Comparison of ENCODE assay signal across 18 mouse cellular contexts in genomic region chr8:114911031-114911580, GRCm38 (mm10).
DNase-seq lines count a peak whose midpoint lies in the region; ATAC-seq lines count a peak whose summit lies in the region.
"Had no signal": no experiment of that assay in that cellular context is flagged by ENCODE, and none has a peak within 500 bp of the region (broad histone marks: within the 10 kb centered on the region; RNA-seq: fewer than 3 reads in every experiment).

No protein-coding gene starts in this region.

- peaks cover 16% of the 10 kb centered on the region; the same call in 1 of the 2 replicates for H3K27me3 ChIP-seq in midbrain, embryonic 13.5 days
- peaks cover 7% of the 10 kb centered on the region; the same call in 1 of the 2 replicates for H3K27me3 ChIP-seq in midbrain, embryonic 11.5 days (ENCODE audit: control insufficient read depth, insufficient read depth, low read length)
- no peaks in the 10 kb centered on the region for H3K27me3 ChIP-seq in hindbrain, embryonic 12.5 days
- H3K27me3 ChIP-seq in midbrain, embryonic 14.5 days (ENCODE audit: control insufficient read depth, insufficient read depth, low read length): peaks cover 5% of the 10 kb centered on the region; the same call in 1 of the 2 replicates
- H3K27me3 ChIP-seq in neural tube, embryonic 15.5 days (replicated peaks): no peaks in the 10 kb centered on the region; the same call in 1 of the 2 replicates
- no peaks in the 10 kb centered on the region for H3K27me3 ChIP-seq in limb, embryonic 10.5 days (ENCODE audit: low read depth, poor library complexity, severe bottlenecking)
- H3K27me3 ChIP-seq: embryonic facial prominence, embryonic 12.5 days had no signal

- H3K4me2 ChIP-seq in midbrain, embryonic 13.5 days (replicated peaks): peak overlapping the region; percentile 43
- no peak overlapping the region for H3K4me2 ChIP-seq in midbrain, embryonic 11.5 days
- peak overlapping the region; percentile 30; the same call in 1 of the 2 replicates for H3K4me2 ChIP-seq in hindbrain, embryonic 12.5 days (replicated peaks)
- H3K4me2 ChIP-seq in midbrain, embryonic 14.5 days (ENCODE audit: low read length): peak overlapping the region; percentile 43
- H3K4me2 ChIP-seq in neural tube, embryonic 15.5 days: peak overlapping the region; percentile 40
- H3K4me2 ChIP-seq: embryonic facial prominence, embryonic 12.5 days had no signal

- H3K27ac ChIP-seq in midbrain, embryonic 13.5 days: no peak overlapping the region
- H3K27ac ChIP-seq in midbrain, embryonic 11.5 days (ENCODE audit: low read depth, low read length): no peak overlapping the region
- no peak overlapping the region for H3K27ac ChIP-seq in hindbrain, embryonic 12.5 days
- 0 out of 2 replicates have a peak overlapping the region, but pooled peaks have one; percentile 43 for H3K27ac ChIP-seq in midbrain, embryonic 14.5 days (replicated peaks; ENCODE audit: low read depth, low read length)
- no peak overlapping the region for H3K27ac ChIP-seq in neural tube, embryonic 15.5 days (replicated peaks)
- H3K27ac ChIP-seq in limb, embryonic 10.5 days: no peak overlapping the region
- H3K27ac ChIP-seq: embryonic facial prominence, embryonic 12.5 days; heart, adult 2 months had no signal

- H3K4me3 ChIP-seq in midbrain, embryonic 13.5 days (replicated peaks): 0 out of 2 replicates have a peak overlapping the region, but pooled peaks have one; percentile 5
- H3K4me3 ChIP-seq in midbrain, embryonic 11.5 days (ENCODE audit: low read depth, low read length): no peak overlapping the region
- no peak overlapping the region for H3K4me3 ChIP-seq in hindbrain, embryonic 12.5 days
- H3K4me3 ChIP-seq in midbrain, embryonic 14.5 days (replicated peaks; ENCODE audit: low read depth, low read length): no peak overlapping the region
- H3K4me3 ChIP-seq in neural tube, embryonic 15.5 days (replicated peaks): no peak overlapping the region
- no peak overlapping the region for H3K4me3 ChIP-seq in limb, embryonic 10.5 days
- H3K4me3 ChIP-seq: embryonic facial prominence, embryonic 12.5 days; erythroblast, embryonic 14.5 days; heart, adult 2 months; myocyte had no signal

- peak overlapping the region; percentile 55; the same call in 1 of the 2 replicates for H3K9ac ChIP-seq in midbrain, embryonic 13.5 days (replicated peaks)
- H3K9ac ChIP-seq in midbrain, embryonic 11.5 days (ENCODE audit: low read length): no peak overlapping the region
- no peak overlapping the region for H3K9ac ChIP-seq in hindbrain, embryonic 12.5 days
- H3K9ac ChIP-seq in midbrain, embryonic 14.5 days (replicated peaks; ENCODE audit: low read length): no peak overlapping the region
- H3K9ac ChIP-seq in neural tube, embryonic 15.5 days (replicated peaks): no peak overlapping the region
- H3K9ac ChIP-seq: embryonic facial prominence, embryonic 12.5 days had no signal

- H3K9me3 ChIP-seq in midbrain, embryonic 13.5 days: no peaks in the 10 kb centered on the region
- no peaks in the 10 kb centered on the region for H3K9me3 ChIP-seq in midbrain, embryonic 11.5 days (ENCODE audit: control insufficient read depth, low read length)
- no peaks in the 10 kb centered on the region for H3K9me3 ChIP-seq in hindbrain, embryonic 12.5 days (replicated peaks)
- no peaks in the 10 kb centered on the region for H3K9me3 ChIP-seq in midbrain, embryonic 14.5 days (ENCODE audit: control insufficient read depth, low read length)
- no peaks in the 10 kb centered on the region for H3K9me3 ChIP-seq in neural tube, embryonic 15.5 days (replicated peaks)
- H3K9me3 ChIP-seq in limb, embryonic 10.5 days (replicated peaks): no peaks in the 10 kb centered on the region
- H3K9me3 ChIP-seq: embryonic facial prominence, embryonic 12.5 days had no signal

- H3K4me1 ChIP-seq in midbrain, embryonic 13.5 days (replicated peaks): peaks cover 29% of the 10 kb centered on the region
- peaks cover 9% of the 10 kb centered on the region for H3K4me1 ChIP-seq in midbrain, embryonic 11.5 days (ENCODE audit: control insufficient read depth, insufficient read depth, low read length)
- peaks cover 23% of the 10 kb centered on the region for H3K4me1 ChIP-seq in hindbrain, embryonic 12.5 days
- H3K4me1 ChIP-seq in midbrain, embryonic 14.5 days (ENCODE audit: control insufficient read depth, insufficient read depth, low read length): peaks cover 19% of the 10 kb centered on the region
- H3K4me1 ChIP-seq in neural tube, embryonic 15.5 days: peaks cover 27% of the 10 kb centered on the region
- H3K4me1 ChIP-seq in limb, embryonic 10.5 days: peaks cover 4% of the 10 kb centered on the region; the same call in 1 of the 2 replicates
- H3K4me1 ChIP-seq: embryonic facial prominence, embryonic 12.5 days had no signal

- intact Hi-C loops in heart, postnatal 36 days (cut with DNase I): no loop called here

- no peaks in the 10 kb centered on the region for H3K36me3 ChIP-seq in midbrain, embryonic 13.5 days
- no peaks in the 10 kb centered on the region for H3K36me3 ChIP-seq in midbrain, embryonic 11.5 days (ENCODE audit: control insufficient read depth, insufficient read depth, low read length)
- no peaks in the 10 kb centered on the region for H3K36me3 ChIP-seq in hindbrain, embryonic 12.5 days
- no peaks in the 10 kb centered on the region for H3K36me3 ChIP-seq in midbrain, embryonic 14.5 days (ENCODE audit: control insufficient read depth, insufficient read depth, low read length)
- H3K36me3 ChIP-seq in neural tube, embryonic 15.5 days: no peaks in the 10 kb centered on the region
- H3K36me3 ChIP-seq in limb, embryonic 10.5 days: no peaks in the 10 kb centered on the region
- H3K36me3 ChIP-seq: embryonic facial prominence, embryonic 12.5 days had no signal

- DNase-seq in midbrain, embryonic 11.5 days (ENCODE audit: low spot score, missing footprints): no peak
- peak; percentile 63 for DNase-seq in midbrain, embryonic 14.5 days
- DNase-seq in limb, embryonic 10.5 days (ENCODE audit: low spot score): no peak
- no peak for DNase-seq in heart, postnatal 36 days
- DNase-seq: cerebellum, adult 9-11 months; gastrocnemius, postnatal 14 days; heart, adult 2 months; kidney, adult 18-20 months; kidney, postnatal 14 days; liver; lung, postnatal 10 days; thymus, postnatal 14 days had no signal

- ATAC-seq in midbrain, embryonic 13.5 days: peak; percentile 58; the same call in 1 of the 2 replicates
- no peak for ATAC-seq in midbrain, embryonic 11.5 days (ENCODE audit: low FRiP score)
- peak; percentile 43; the same call in 1 of the 2 replicates for ATAC-seq in hindbrain, embryonic 12.5 days (ENCODE audit: low FRiP score)
- ATAC-seq in midbrain, embryonic 14.5 days (ENCODE audit: low FRiP score, low TSS enrichment): no peak
- no peak for ATAC-seq in neural tube, embryonic 15.5 days (ENCODE audit: low FRiP score)

- 27% methylated on average over 17 of the region's 17 CpGs for WGBS in midbrain, embryonic 13.5 days
- 71% methylated on average over 17 of the region's 17 CpGs for WGBS in midbrain, embryonic 11.5 days
- WGBS in hindbrain, embryonic 12.5 days: 36% methylated on average over 17 of the region's 17 CpGs
- 17% methylated on average over 17 of the region's 17 CpGs for WGBS in midbrain, embryonic 14.5 days
- 18% methylated on average over 17 of the region's 17 CpGs for WGBS in neural tube, embryonic 15.5 days
- 89% methylated on average over 17 of the region's 17 CpGs for WGBS in limb, embryonic 10.5 days

Comparison
In these comparisons a context has a peak if more than half of its experiments do, and no peak if none do; other contexts are left out.
1. ATAC-seq: peak in midbrain, embryonic 13.5 days (single experiment) and hindbrain, embryonic 12.5 days (single experiment); none in midbrain, embryonic 11.5 days (single experiment), midbrain, embryonic 14.5 days (single experiment) and neural tube, embryonic 15.5 days (single experiment).